Mouse (Mus musculus) lung, postnatal 14 days (tissue): ENCODE results near the gene Lmna.
A peak's percentile ranks its signal among the peaks of the same experiment; 100 is the strongest.

Experiments used
- DNase-seq: peaks from one replicate; pipeline ENCODE4 v3.0.0; 2021

Gene Lmna

GRCm38 (mm10) chr3:88538271-88539145, 28.8 kb upstream of the Lmna start:
- DNase-seq: no peak

GRCm38 (mm10) chr3:88537146-88537545, 27.4 kb upstream of the Lmna start:
- DNase-seq: no peak

- DNase-seq: peak; percentile 82
These were observed 26.6 kb upstream of the Lmna start for GRCm38 (mm10) chr3:88536103-88536930.

DNA sequence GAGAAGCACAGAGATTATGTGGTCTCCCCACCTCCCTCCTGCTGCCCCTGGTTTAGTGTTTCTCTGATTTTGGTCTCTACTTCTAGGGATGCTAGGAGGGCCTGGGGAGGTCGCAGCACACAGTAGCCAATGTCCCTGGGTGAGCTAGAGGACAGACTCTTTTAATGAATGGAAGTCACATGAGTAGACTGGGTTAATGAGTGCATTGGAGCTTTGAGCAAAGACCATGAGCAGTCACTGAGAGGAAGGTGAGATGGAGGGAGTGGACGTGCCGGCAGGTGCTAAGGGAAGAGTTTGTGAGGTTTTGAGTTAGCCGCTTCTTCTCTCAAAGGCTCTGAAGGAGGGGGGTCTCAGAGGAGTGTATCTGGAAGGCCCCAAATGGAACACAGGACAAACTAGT, 25.8 kb upstream of the Lmna start:
- DNase-seq: no peak

- no peak for DNase-seq
These were observed 25.2 kb upstream of the Lmna start for GRCm38 (mm10) chr3:88535005-88535404.

GRCm38 (mm10) chr3:88533706-88534105, 23.9 kb upstream of the Lmna start:
- DNase-seq: no peak

DNA sequence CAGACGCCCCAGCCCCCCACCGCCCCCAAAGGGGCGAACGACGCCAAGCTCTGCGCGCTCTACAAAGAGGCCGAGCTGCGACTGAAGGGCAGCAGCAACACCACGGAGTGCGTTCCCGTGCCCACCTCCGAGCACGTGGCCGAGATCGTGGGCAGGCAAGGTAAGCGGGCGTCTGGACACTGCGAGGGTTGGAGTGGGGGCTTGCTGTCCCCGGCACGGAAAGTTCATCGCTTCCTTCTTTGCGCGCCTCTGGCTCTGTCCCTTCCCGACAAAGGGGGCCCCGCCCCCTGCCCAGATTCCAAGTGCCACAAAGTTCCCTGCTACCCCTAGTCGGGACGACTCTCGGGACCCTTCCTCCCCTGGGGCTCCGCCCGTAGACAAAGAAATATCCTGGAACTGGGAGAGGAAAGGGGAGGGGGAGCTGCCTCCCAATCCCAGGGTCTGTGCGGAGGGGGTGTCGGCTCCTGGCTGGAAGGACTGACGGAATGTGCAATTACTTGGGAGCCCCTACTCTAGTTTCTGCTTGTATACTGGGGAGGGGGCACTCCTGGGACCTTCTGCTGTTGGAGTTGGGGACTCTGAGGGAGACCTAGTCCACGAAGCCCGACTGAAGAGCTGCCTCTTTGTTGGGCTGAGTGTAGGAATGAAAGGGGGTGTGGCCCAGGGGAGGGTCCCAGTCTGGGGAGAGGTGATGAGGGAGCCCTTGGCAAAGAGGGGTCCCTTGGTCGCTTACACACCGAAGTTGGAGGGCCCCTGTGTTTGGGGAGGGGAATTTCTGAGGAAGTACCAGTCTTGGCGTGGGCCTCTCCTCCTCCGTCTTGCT, 23.1 kb upstream of the Lmna start:
- no peak for DNase-seq

DNA sequence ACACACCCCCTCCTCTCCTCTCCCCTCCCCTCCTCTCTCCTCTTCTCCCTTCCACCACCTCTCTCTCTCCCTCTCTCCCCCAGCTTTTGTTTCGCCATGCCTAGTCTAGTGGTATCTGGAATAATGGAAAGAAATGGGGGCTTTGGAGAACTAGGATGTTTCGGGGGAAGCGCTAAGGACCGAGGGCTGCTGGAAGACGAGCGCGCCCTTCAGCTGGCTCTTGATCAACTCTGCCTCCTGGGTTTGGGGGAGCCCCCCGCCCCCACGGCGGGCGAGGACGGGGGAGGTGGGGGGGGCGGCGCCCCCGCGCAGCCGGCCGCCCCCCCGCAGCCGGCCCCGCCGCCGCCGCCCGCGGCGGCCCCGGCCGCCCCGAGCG, 22.5 kb upstream of the Lmna start, which contains the start of gene Mex3a:
TSS of gene Mex3a (plus strand) at position 97 of the 376 bp plus-strand sequence.
- no peak for DNase-seq

GRCm38 (mm10) chr3:88531348-88532298, 21.9 kb upstream of the Lmna start:
- peak; percentile 86 for DNase-seq

DNA sequence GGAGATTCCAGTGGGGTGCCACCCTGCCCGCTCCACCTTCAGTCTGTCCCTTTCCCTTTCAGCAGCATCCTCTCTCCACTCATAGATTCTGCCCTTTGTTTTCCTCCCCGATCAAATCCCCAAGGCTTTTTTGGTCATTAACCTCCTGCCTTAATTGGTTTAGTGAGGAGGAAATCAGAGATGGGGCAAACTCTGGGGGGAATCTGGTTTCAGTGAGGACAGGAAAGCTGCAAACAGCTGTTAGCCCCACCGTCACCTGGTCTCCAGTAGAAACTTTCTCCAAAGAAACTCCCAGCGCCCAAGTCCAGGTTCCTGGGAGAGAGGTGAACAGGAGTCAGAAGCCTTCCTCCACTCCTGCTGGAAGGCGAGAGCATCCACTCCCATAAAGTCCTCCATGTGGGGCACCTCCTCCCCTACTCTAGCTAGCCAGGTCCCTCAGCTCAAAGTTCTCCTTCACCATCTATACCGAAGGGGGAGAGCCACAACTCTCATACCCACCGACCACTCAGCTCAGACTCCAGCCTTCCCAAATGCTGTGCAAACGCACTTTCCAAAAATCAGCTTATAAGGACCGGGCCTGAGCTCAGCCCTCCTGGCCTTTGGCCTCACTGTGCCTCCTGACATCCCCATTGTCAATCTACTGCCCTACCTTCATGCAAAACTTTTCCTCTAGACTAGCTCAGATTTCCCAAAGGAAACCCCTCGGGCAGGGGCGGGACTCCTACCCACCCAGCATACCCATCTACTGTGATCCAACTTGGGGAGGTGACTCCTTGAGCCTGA, 20.5 kb upstream of the Lmna start:
- DNase-seq: no peak

- no peak for DNase-seq
These were observed 19.6 kb upstream of the Lmna start for GRCm38 (mm10) chr3:88529204-88530000.

GRCm38 (mm10) chr3:88528646-88529045, 18.9 kb upstream of the Lmna start:
- DNase-seq: no peak

DNA sequence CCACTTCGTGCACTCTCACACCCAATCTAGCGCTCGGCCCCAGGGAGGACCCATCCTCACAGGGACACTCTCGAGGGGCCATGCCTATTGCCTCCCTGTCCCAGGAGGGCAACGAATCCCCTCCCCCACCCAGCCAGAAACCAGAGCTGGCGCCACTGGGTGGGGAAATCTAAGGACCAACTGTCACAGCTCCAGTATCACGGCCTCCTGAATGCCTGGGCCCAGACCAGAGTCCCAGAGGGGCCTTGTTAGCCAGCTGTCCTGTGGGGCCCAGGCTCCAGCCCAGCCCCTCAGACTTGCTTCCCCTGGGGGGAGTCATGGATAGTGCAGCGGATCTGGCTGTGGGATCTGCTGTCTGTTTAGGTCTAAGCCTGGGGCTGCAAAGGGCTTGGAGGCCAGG, 17.8 kb upstream of the Lmna start:
- no peak for DNase-seq

DNA sequence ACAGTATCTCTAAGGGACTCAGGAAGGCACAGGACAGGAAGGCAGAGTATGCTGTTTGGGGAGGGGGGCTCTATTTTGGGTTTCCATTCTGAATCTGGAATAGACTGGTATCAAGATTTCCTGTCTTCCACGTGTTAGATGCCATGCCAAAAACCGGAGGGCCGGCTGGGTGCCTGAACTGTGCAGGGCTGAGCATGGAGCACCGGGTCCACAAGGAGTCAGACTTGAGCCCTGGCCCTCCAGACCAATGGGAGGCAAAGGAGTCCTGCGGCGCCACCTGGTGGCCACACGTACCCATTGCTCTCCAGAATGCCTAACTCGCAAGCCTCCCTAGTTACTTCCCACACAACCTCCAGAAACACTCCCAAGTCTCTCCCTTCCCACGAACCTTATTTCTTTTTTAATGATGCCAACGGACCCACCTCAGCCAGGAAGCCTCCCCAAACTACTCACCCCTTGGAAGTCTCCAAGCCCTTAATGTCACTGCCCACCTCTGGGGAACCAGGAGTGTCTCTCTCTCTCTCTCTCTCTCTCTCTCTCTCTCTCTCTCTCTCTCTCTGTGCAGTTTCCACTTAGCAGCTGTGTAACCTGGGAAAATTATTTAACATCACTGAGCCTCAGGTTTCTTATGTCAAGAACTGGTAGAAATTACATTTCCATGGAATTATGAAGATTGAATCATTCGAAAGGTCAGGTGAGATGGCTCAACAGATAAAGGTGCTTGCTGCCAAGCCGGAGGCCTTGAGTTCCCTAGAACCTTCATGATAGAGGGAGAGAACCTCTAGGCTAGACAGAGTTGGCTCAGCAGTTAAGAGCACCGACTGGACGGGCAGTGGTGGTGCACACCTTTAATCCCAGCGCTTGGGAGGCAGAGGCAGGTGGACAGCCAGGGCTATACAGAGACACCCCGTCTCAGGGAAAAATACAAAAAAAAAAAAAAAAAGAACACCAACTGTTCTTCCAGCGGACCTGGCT, 16.7 kb upstream of the Lmna start:
- DNase-seq: peak; percentile 88

GRCm38 (mm10) chr3:88525021-88525420, 15.3 kb upstream of the Lmna start:
- DNase-seq: no peak

DNA sequence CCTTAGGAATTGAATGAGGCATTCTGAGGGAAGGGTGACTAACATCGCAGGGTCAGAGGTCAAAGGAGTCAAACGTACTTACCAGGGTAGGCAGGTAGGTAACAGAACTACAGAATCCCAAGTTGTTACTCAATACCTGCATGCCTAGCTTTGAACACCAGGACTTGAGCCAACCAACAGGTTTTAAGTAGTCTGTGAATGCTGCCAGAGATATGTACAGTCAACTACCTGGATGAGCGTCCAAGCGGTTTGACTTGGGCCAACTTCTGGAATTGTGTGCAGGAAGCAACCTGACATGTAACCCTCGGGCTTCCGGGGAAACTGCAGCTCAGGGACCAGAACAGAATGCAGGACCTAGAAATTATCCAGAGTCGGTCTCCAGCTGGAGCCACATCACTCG, 13.3 kb upstream of the Lmna start:
- DNase-seq: no peak

DNA sequence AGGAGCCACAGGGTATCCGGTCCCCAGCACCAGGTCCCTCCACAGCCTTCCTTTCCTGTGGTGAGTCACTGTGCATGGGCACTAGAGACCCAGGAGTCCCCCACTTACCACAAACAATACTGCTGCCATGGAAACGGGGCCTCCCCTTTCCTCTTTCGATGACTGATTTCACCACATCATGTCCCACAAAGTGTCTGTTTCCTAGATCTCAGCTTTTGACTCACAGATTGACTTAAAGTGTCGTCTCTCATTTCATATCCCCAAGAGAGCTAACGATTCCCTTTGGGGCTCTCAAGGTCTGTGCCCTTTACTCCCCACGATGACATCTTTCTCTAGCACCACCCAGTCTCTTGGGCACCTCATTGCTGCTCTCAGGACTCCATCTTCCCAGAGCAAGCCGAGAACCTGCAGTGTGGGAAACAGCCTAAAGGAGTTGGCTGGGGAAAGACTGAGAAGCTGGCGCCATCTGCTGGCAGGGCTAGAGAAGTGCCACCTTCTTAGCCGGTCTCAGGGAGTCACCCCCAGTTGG, 12.1 kb upstream of the Lmna start:
- peak; percentile 74 for DNase-seq

DNA sequence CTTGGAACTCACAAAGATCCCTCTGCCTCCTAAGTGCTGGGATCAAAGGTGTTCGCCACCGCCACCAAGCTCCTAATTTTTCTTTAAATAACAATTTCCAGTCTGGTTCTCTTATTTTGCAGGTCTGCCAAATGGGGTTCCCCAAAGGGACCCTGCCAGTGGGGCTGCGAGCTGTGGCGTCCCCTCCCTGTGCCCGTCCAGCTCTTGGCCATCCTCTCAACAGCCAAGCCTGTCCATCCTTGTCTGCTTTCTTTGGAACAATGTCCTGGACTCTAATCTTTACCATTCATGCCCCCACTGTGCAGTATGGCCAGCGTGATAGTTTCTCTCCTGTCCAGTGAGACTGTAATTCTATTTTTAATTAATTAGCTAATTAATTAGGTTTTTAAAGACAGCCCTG, 11.4 kb upstream of the Lmna start:
- no peak for DNase-seq

DNA sequence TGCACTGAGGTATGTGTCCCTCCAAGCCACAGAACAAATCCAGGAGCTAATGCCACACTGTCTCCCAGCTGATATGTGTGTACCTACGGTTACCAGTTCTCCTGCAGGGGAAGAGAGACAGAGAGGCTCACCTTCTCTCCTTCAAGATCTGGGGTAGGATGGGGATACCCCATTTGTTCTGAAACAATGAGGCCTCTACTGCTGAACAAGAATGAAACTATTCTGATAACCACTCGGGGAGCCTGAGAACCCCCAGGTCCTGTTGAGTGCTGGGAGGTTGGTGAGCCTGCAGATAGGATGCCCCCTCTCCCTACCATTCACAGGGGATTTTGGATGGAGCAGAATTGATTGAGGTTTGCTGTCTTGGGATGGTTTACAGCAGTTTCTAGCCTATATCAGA, 10.3 kb upstream of the Lmna start:
- no peak for DNase-seq
